Mouse (Mus musculus) liver, embryonic 13.5 days (tissue): ENCODE data around the gene Gm8362. TPM values are rescaled to one million over a fixed set of nuclear protein-coding genes. Genes with fewer than 3 reads are reported as not detected.
"Not testable (repeated sequence)": the region's sequence is repeated elsewhere in the genome, so short reads cannot be mapped to it uniquely, and the experiment has no call there.

ENCODE experiments used
- ATAC-seq: fragments of 200-750 bp; cut with Nextera tagmentation; 2 replicates; pipeline ENCODE4 v1.8.0; 2017; ENCODE audit warnings: low read depth, mild to moderate bottlenecking, moderate number of reproducible peaks, moderate library complexity
- DNase-seq: peaks from one replicate; pipeline ENCODE4 v3.0.0; 2022
- H3K27ac ChIP-seq: fragments of 300-500 bp; sonication (generic); 2 replicates; pipeline ENCODE4 v1.5.1; 2015; ENCODE audit warnings: moderate library complexity, mild to moderate bottlenecking, inconsistent platforms
- H3K27me3 ChIP-seq: fragments of 300-500 bp; sonication (generic); 2 replicates; pipeline ENCODE4 v1.6.1; 2015; ENCODE audit warnings: mild to moderate bottlenecking, inconsistent platforms
- H3K36me3 ChIP-seq: fragments of 300-500 bp; sonication (generic); 2 replicates; pipeline ENCODE4 v1.6.1; 2015; ENCODE audit warnings: mild to moderate bottlenecking, inconsistent platforms
- H3K4me1 ChIP-seq: fragments of 300-500 bp; sonication (generic); replicated peaks from 2 replicates; pipeline ENCODE4 v1.6.1; 2015; ENCODE audit warnings: inconsistent platforms
- H3K4me2 ChIP-seq: fragments of 300-500 bp; sonication (generic); 2 replicates; pipeline ENCODE4 v1.6.1; 2015; ENCODE audit warnings: inconsistent platforms, mild to moderate bottlenecking, moderate library complexity
- H3K4me3 ChIP-seq: fragments of 300-500 bp; sonication (generic); replicated peaks from 2 replicates; pipeline ENCODE4 v1.5.1; 2015; ENCODE audit warnings: mild to moderate bottlenecking, inconsistent platforms
- H3K9ac ChIP-seq: fragments of 300-500 bp; sonication (generic); 2 replicates; pipeline ENCODE4 v1.6.1; 2015; ENCODE audit warnings: mild to moderate bottlenecking, inconsistent platforms
- H3K9me3 ChIP-seq: fragments of 300-500 bp; sonication (generic); replicated peaks from 2 replicates; pipeline ENCODE4 v1.6.1; 2016; ENCODE audit warnings: inconsistent platforms
- WGBS: fragments of 180-500 bp; shearing (Covaris S2); methylation state at CpG from one replicate; pipeline ENCODE4 v1.1.7; 2015; ENCODE audit not compliant: insufficient replicate concordance; 5-methylcytosine and 5-hydroxymethylcytosine counted together
- polyA plus RNA-seq: library from polyadenylated mRNA; unstranded; fragments of >200 nt; fragmentation: Nextera tagmentation; extraction: Ambion mirVana; gene quantifications from 2 replicates; pipeline ENCODE4 v1.2.1, GENCODE M21; 2015

The Gm8362 gene
- polyA plus RNA-seq, result not detected in 2 replicates

GRCm38 (mm10) chr14:6774311-6774710, at the start of gene Gm8362:
Gene Gm8362, minus strand, starts transcription at chr14:6774411.
- ATAC-seq, DNase-seq, H3K4me3 ChIP-seq, H3K27me3 ChIP-seq, H3K4me2 ChIP-seq, H3K9me3 ChIP-seq, H3K4me1 ChIP-seq, H3K27ac ChIP-seq, H3K9ac ChIP-seq, H3K36me3 ChIP-seq: not testable (repeated sequence)
- 55% methylated on average over 1 of the region's 1 CpGs for WGBS

- H3K9me3 ChIP-seq, H3K4me1 ChIP-seq, H3K4me2 ChIP-seq, H3K27ac ChIP-seq, H3K4me3 ChIP-seq, H3K9ac ChIP-seq, H3K27me3 ChIP-seq, ATAC-seq, DNase-seq, H3K36me3 ChIP-seq: not testable (repeated sequence)
- 72% methylated on average over 3 of the region's 3 CpGs for WGBS
Observed at GRCm38 (mm10) chr14:6823297-6823696, 49.1 kb upstream of the Gm8362 start.

GRCm38 (mm10) chr14:6757231-6757536, 17.0 kb downstream of the Gm8362 start:
- Histone ChIP-seq H3K4me2 (peak overlapping the region; percentile 45; the same call in 1 of the 2 replicates), H3K4me3 (0 out of 2 replicates have a peak overlapping the region, but pooled peaks have one; percentile 29)
- H3K27ac ChIP-seq, H3K27me3 ChIP-seq, H3K9me3 ChIP-seq, H3K9ac ChIP-seq, ATAC-seq, DNase-seq, H3K4me1 ChIP-seq, H3K36me3 ChIP-seq: not testable (repeated sequence)
- whole genome bisulfite sequencing, result 5% methylated on average over 5 of the region's 13 CpGs

GRCm38 (mm10) chr14:6756384-6757230, 17.6 kb downstream of the Gm8362 start:
- Histone ChIP-seq H3K4me2 (peak overlapping the region; percentile 45), H3K4me3 (peak overlapping the region; percentile 29)
- H3K27ac ChIP-seq, H3K9me3 ChIP-seq, ATAC-seq, H3K36me3 ChIP-seq, H3K4me1 ChIP-seq, DNase-seq, H3K27me3 ChIP-seq, H3K9ac ChIP-seq: not testable (repeated sequence)
- 4% methylated on average over 27 of the region's 67 CpGs for WGBS

- H3K36me3 ChIP-seq, H3K9ac ChIP-seq, DNase-seq, ATAC-seq, H3K27me3 ChIP-seq, H3K4me1 ChIP-seq, H3K27ac ChIP-seq, H3K4me3 ChIP-seq, H3K4me2 ChIP-seq, H3K9me3 ChIP-seq: not testable (repeated sequence)
- no CpG with 5 or more reads among the region's 2 CpGs for WGBS
Observed at GRCm38 (mm10) chr14:6742232-6742631, 32.0 kb downstream of the Gm8362 start, which contains the start of gene Gm3636. Gene Gm3636, minus strand, starts transcription at chr14:6742332.

GRCm38 (mm10) chr14:6720151-6720550, 54.1 kb downstream of the Gm8362 start, which contains the start of gene Gm8050:
Gene Gm8050, minus strand, starts transcription at chr14:6720251.
- not testable (repeated sequence) for H3K4me3 ChIP-seq, H3K27ac ChIP-seq, H3K36me3 ChIP-seq, H3K4me2 ChIP-seq, H3K4me1 ChIP-seq, H3K27me3 ChIP-seq, H3K9ac ChIP-seq, DNase-seq, ATAC-seq, H3K9me3 ChIP-seq
- 25% methylated on average over 1 of the region's 2 CpGs for WGBS

Other genes with a start within 250 kb of the Gm8362 start
- gene Gm8356, start 237.1 kb downstream of the Gm8362 start, polyA plus RNA-seq, result not detected in 2 replicates
- gene Gm3629, start 183.8 kb downstream of the Gm8362 start, polyA plus RNA-seq, result not detected in 2 replicates
- gene Gm3460, start 152.0 kb downstream of the Gm8362 start, polyA plus RNA-seq, result not detected in 2 replicates
- not detected in 2 replicates for gene Gm10251, start 90.2 kb downstream of the Gm8362 start, polyA plus RNA-seq
- not detected in 2 replicates for gene Gm8050, start 54.2 kb downstream of the Gm8362 start, polyA plus RNA-seq
- 0.13 and 0.24 TPM in 2 replicates for gene Gm3636, start 32.1 kb downstream of the Gm8362 start, polyA plus RNA-seq
- gene Gm3642, start 65.9 kb upstream of the Gm8362 start, polyA plus RNA-seq, result not detected in 2 replicates
- 0.08 TPM in 1 of 2 replicates, not detected in the other for gene Gm3667, start 115.6 kb upstream of the Gm8362 start, polyA plus RNA-seq
- not detected in 2 replicates for gene Gm6356, start 199.4 kb upstream of the Gm8362 start, polyA plus RNA-seq